Mouse (Mus musculus) heart, embryonic 16.5 days (tissue): Measurements from ENCODE around the gene Mlh3. TPM values are rescaled to one million over a fixed set of nuclear protein-coding genes. Genes with fewer than 3 reads are reported as not detected.

Experiments
- ATAC-seq: fragments of 200-750 bp; cut with Nextera tagmentation; replicated peaks from 2 replicates; pipeline ENCODE4 v1.8.0; 2017; ENCODE audit warnings: moderate number of reproducible peaks; ENCODE audit not compliant: insufficient read depth, low FRiP score; ENCODE audit errors: extremely low read depth
- H3K27ac ChIP-seq: fragments of 300-500 bp; sonication (generic); 2 replicates; pipeline ENCODE4 v1.5.1; 2014; ENCODE audit warnings: mild to moderate bottlenecking, low read length, control low read depth, moderate library complexity
- H3K27me3 ChIP-seq: fragments of 300-500 bp; sonication (generic); 2 replicates; pipeline ENCODE4 v1.6.1; 2014; ENCODE audit warnings: low read length, mixed read lengths; ENCODE audit not compliant: control insufficient read depth, insufficient read depth
- H3K36me3 ChIP-seq: fragments of 300-500 bp; sonication (generic); 2 replicates; pipeline ENCODE4 v1.6.1; 2014; ENCODE audit not compliant: control insufficient read depth, insufficient read depth
- H3K4me1 ChIP-seq: fragments of 300-500 bp; sonication (generic); 2 replicates; pipeline ENCODE4 v1.6.1; 2014; ENCODE audit warnings: low read length, mixed read lengths; ENCODE audit not compliant: control insufficient read depth, insufficient read depth
- H3K4me2 ChIP-seq: fragments of 300-500 bp; sonication (generic); 2 replicates; pipeline ENCODE4 v1.6.1; 2014; ENCODE audit warnings: low read depth, mild to moderate bottlenecking, control low read depth, low read length
- H3K4me3 ChIP-seq: fragments of 300-500 bp; sonication (generic); 2 replicates; pipeline ENCODE4 v1.5.1; 2014; ENCODE audit warnings: mild to moderate bottlenecking, control low read depth, low read length
- H3K9ac ChIP-seq: fragments of 300-500 bp; sonication (generic); 2 replicates; pipeline ENCODE4 v1.6.1; 2014; ENCODE audit warnings: low read length, control low read depth
- H3K9me3 ChIP-seq: fragments of 300-500 bp; sonication (generic); replicated peaks from 2 replicates; pipeline ENCODE4 v1.6.1; 2016; ENCODE audit warnings: low read length; ENCODE audit not compliant: control insufficient read depth
- WGBS: fragments of 180-500 bp; shearing (Covaris S2); extraction: QIAGEN DNeasy Blood & Tissue Kit; methylation state at CpG from one replicate; pipeline ENCODE4 v1.1.7; 2014; 5-methylcytosine and 5-hydroxymethylcytosine counted together
- polyA plus RNA-seq: library from polyadenylated mRNA; unstranded; fragments of >200 nt; fragmentation: Nextera tagmentation; extraction: Ambion mirVana; gene quantifications from 2 replicates; pipeline ENCODE4 v1.2.1, GENCODE M21; 2015

Gene Mlh3
- polyA plus RNA-seq, 1 experiment from 2014 or later: 6.4 TPM

DNA sequence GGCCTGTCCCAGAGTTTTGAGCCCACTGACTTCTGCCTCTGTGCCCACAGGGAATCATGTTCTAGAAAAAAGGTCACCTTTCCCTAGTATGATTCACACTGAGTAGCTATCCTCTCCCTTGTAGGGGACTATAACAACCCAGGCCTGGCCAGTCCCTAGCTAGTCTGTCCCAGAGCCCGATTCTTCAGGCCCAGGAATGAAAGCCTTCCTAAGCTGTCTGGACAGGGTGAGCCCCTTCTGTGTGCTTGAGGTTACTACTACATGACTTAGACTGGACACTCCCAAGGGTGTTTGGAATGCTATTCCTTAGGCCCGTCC lies 68.6 kb downstream of the Mlh3 start:
- Histone ChIP-seq H3K36me3 (no peaks in the 10 kb centered on the region), H3K4me2 (no peak overlapping the region), H3K9ac (no peak overlapping the region), H3K4me3 (no peak overlapping the region), H3K4me1 (peaks cover 3% of the 10 kb centered on the region), H3K27me3 (no peaks in the 10 kb centered on the region), H3K9me3 (no peaks in the 10 kb centered on the region), H3K27ac (no peak overlapping the region; the same call in 1 of the 2 replicates)
- WGBS: 75% methylated on average over 2 of the region's 2 CpGs
- no peak for ATAC-seq

DNA sequence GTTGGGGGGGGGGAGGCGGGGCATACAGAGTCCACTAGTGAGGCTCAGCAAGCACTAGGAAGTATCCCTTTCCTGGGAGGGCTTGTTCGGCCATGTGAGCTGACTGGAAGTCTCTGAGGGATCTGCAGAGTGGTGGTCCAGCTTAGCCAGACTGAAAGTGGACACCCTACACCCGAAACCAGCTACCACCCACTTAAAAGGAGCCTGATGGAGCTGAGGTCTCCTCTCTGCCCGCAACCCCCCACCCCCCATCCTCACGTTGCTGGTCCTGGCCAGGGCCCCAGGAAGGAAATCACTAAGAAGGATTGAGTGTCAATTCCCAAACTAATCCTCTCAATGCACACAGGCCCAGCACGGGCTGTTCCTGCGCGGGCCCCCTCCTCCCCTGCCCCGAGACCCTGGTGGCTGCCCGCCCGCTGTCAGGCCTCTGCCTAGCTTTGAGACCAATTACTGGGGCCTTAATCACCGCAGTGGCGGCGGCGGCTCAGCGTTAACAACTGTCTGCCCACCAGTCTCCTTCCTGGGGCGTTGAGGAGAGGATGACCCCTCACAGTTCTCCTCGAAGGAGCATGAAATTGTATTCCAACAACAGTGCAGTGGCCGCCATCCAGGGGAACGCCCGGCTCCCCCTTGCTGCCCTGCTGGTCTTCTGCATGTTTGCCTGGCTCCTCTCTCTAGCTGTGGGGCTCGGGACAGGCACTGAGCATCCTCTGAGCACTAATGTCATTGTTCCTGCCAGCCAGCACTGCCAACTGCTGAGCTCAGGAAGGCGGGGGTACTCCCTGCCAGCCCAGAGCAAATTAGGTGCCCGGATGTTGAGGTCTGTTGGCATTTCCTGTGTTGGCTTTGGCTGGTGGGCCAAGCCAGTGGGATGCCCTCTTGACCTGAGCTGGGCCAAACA lies 69.2 kb downstream of the Mlh3 start:
- no peak overlapping the region for H3K9ac ChIP-seq
- H3K4me1 ChIP-seq: peaks cover 4% of the 10 kb centered on the region
- no peaks in the 10 kb centered on the region for H3K36me3 ChIP-seq
- no peak overlapping the region for H3K4me3 ChIP-seq
- no peaks in the 10 kb centered on the region for H3K9me3 ChIP-seq
- H3K4me2 ChIP-seq: no peak overlapping the region
- WGBS: 46% methylated on average over 24 of the region's 24 CpGs
- no peaks in the 10 kb centered on the region for H3K27me3 ChIP-seq
- peak; percentile 43; the same call in 1 of the 2 replicates for ATAC-seq
- no peak overlapping the region for H3K27ac ChIP-seq

DNA sequence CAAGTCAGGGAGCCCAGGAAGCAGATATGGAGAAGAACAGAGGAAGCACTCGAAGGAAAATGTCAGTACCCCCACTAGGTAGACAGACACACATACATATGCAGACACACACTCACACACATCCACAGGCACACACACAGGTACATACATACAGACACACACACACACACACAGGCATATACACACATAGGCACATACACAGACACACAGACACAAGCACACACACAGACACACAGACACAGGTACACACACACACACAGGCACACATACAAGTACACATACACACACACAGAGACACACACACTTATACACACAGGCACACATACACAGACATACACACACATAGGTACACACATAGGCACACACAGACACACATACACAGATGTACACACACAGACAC lies 70.4 kb downstream of the Mlh3 start:
- Histone ChIP-seq H3K27ac (no peak overlapping the region), H3K9ac (no peak overlapping the region), H3K4me1 (peaks cover 8% of the 10 kb centered on the region), H3K4me2 (no peak overlapping the region), H3K4me3 (no peak overlapping the region), H3K27me3 (no peaks in the 10 kb centered on the region), H3K36me3 (no peaks in the 10 kb centered on the region), H3K9me3 (no peaks in the 10 kb centered on the region)
- ATAC-seq: no peak
- WGBS: 76% methylated on average over 1 of the region's 1 CpGs

DNA sequence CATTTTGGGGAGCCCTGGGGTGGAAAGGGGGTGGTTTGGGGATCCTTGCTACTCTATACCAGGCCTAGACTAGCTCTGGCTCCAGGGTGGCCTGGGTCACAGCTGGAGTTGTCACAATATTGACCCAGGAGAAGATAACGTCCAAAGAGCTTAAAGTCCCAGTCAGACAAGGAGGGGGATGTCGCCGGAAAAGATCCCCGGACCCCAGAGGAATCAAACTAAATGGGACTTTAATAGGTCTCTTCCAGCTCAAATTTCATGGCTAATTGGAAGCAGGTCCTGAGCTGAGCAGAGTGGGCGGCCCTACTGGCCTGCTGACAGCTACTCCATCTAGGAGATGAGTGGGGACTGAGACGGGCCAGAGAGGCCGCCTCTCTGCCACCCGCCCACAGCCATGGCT lies 72.5 kb downstream of the Mlh3 start:
- Histone ChIP-seq H3K9me3 (no peaks in the 10 kb centered on the region), H3K27me3 (no peaks in the 10 kb centered on the region), H3K4me3 (no peak overlapping the region), H3K27ac (no peak overlapping the region), H3K4me1 (peaks cover 13% of the 10 kb centered on the region), H3K4me2 (no peak overlapping the region), H3K36me3 (no peaks in the 10 kb centered on the region), H3K9ac (no peak overlapping the region)
- no peak for ATAC-seq
- 31% methylated on average over 8 of the region's 8 CpGs for WGBS

DNA sequence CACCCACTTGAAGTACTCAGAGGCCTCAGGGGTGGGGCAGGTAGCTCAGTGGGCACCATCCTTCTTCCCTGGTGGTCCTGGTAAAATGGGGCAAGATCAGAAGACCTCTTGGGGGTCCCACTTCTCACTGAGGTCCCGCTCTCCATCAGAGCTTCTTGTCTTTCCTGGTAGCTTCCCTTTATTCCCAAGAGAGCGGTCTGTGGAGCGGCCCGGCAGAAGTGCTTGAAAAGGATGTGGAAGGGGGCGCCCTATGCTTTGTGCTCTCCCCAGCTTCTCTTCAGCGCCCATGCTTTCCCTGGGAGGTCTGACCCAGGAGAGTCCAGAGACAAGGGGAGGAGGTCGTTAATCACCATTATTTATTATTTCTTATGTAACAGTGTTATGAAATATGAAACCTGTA lies 73.0 kb downstream of the Mlh3 start:
- WGBS: 84% methylated on average over 7 of the region's 7 CpGs
- Histone ChIP-seq H3K27ac (no peak overlapping the region), H3K4me1 (peaks cover 16% of the 10 kb centered on the region)

DNA sequence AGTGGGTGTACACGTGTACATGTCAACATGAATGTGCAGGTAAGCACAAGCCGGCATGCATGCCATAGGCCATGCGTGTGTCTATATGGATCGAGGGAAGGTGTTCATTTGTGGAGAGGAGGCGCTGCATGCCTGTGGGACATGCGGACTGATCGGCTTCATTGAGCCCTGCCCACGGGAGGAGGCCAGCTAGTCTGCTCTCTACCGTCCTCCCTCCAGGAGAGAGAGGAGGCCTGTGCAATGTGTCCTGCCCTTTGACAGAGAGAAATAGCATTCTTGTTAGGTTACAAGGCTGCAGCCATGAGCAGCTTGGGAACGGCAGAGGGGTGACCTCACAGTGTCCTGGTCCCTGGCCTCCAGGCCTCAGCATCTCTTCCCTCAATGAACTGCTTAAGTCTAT lies 74.2 kb downstream of the Mlh3 start:
- WGBS: 72% methylated on average over 10 of the region's 10 CpGs
- peaks cover 18% of the 10 kb centered on the region for H3K4me1 ChIP-seq
- ATAC-seq: no peak

More for the DNA sequence above, 73.0 kb downstream of the Mlh3 start:
- Histone ChIP-seq H3K4me3 (no peak overlapping the region), H3K9me3 (no peaks in the 10 kb centered on the region), H3K4me2 (no peak overlapping the region), H3K36me3 (no peaks in the 10 kb centered on the region), H3K9ac (no peak overlapping the region), H3K27me3 (no peaks in the 10 kb centered on the region)
- ATAC-seq: no peak

DNA sequence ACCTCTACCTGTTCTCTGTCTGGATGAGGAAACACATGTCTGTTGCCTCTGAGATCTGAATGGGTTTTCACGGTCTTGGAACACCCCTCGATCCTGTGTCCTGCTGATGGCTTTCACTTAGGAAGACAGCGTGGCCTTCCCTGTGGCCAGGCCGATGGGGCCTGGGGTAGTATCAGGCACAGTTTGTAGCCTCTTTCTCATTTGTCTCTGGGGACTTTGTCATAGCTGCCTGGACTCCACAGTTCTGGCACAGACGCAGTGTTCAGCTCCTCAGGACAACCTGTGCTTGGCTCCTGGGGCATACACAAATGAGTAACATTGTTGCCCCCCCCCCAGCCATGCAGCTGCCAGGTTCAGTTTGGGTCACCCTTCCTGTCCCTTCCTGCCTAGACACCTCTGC lies 75.3 kb downstream of the Mlh3 start:
- no peak for ATAC-seq
- Histone ChIP-seq H3K4me3 (no peak overlapping the region), H3K36me3 (no peaks in the 10 kb centered on the region), H3K27me3 (no peaks in the 10 kb centered on the region), H3K27ac (no peak overlapping the region), H3K9me3 (no peaks in the 10 kb centered on the region), H3K9ac (no peak overlapping the region), H3K4me2 (no peak overlapping the region), H3K4me1 (peaks cover 18% of the 10 kb centered on the region)
- WGBS: 52% methylated on average over 5 of the region's 5 CpGs

More for the DNA sequence above, 74.2 kb downstream of the Mlh3 start:
- no peak overlapping the region for H3K9ac ChIP-seq
- no peak overlapping the region for H3K4me3 ChIP-seq
- H3K9me3 ChIP-seq: no peaks in the 10 kb centered on the region
- no peaks in the 10 kb centered on the region for H3K36me3 ChIP-seq
- H3K27me3 ChIP-seq: no peaks in the 10 kb centered on the region
- H3K4me2 ChIP-seq: no peak overlapping the region
- H3K27ac ChIP-seq: no peak overlapping the region

DNA sequence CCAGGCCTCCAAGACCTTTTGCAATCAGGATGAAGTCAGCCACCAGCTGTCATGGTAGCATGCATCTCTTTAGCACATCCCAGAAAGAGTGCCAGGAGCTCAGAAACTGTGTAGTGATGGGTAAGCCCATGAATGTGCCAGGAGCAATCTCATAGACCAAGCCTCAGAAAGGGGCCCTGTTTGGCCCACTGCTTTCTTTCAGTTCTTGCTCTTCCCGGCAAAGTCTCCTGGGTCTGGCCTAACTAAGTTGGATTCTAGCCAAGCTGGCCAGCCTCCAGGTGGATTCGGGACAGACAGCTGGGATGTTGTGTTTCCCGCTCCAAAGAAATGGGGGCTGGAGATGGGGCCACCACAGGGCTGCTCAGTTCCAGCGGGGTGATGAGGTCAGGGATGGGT lies 75.8 kb downstream of the Mlh3 start:
- ATAC-seq: no peak; the same call in 1 of the 2 replicates
- Histone ChIP-seq H3K4me1 (peaks cover 18% of the 10 kb centered on the region), H3K4me2 (no peak overlapping the region), H3K27ac (no peak overlapping the region; the same call in 1 of the 2 replicates), H3K9ac (no peak overlapping the region), H3K27me3 (no peaks in the 10 kb centered on the region), H3K4me3 (no peak overlapping the region), H3K36me3 (no peaks in the 10 kb centered on the region), H3K9me3 (no peaks in the 10 kb centered on the region)
- 15% methylated on average over 4 of the region's 4 CpGs for WGBS

DNA sequence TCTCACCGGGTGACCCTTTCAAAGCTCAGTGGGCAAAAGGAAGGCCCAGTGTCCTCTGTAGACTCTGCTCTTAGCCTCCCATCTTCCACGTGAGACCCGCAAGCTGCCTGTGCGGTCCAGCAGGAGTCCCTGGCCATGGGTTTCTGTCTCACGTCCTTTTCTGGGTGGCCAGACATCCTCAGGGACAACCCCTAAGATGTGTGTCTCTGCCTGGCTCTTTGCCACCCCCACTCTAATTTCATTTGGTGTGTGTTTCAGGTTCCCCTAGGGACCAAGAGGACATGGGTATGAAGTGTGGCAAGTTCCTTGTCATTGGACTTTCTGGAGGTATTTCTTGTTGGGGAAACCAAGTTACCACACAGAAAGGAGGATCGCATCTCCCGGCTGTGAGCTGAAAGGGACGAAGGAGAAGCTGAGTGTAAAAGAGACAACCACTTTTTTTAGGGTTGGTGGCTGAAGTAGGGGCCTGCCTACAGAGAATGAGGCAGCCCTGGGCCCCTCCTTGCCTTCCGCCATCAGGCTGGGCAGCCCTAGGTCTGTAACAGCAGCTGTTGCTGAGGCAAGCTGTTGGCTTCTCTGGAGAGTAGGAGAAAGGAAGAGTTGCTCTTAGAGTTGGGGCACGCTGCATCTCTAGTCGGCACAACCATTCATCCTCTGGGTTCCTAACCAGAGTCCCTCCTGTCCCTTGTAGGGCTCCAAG lies 76.3 kb downstream of the Mlh3 start:
- H3K4me2 ChIP-seq: no peak overlapping the region
- H3K9me3 ChIP-seq: no peaks in the 10 kb centered on the region
- no peak overlapping the region for H3K9ac ChIP-seq
- H3K27ac ChIP-seq: no peak overlapping the region; the same call in 1 of the 2 replicates
- no peaks in the 10 kb centered on the region for H3K36me3 ChIP-seq
- no peaks in the 10 kb centered on the region for H3K27me3 ChIP-seq
- WGBS: 82% methylated on average over 11 of the region's 11 CpGs
- ATAC-seq: no peak
- H3K4me3 ChIP-seq: no peak overlapping the region
- H3K4me1 ChIP-seq: peaks cover 18% of the 10 kb centered on the region
